Mouse (Mus musculus) hindbrain, embryonic 13.5 days (tissue): ENCODE measurements at regions not wholly inside any gene's neighbourhood (a gene's known extent, or its start where the extent isn't known, plus 50 kb on each side); places are given as distances from the start of the nearest gene placed in this dataset.

ENCODE experiments used
- ATAC-seq: fragments of 200-750 bp; cut with Nextera tagmentation; 2 replicates; pipeline ENCODE4 v1.8.0; 2017; ENCODE audit warnings: moderate TSS enrichment; ENCODE audit not compliant: low FRiP score
- H3K27ac ChIP-seq: fragments of 300-500 bp; sonication (generic); 2 replicates; pipeline ENCODE4 v1.5.1; 2015; ENCODE audit warnings: inconsistent platforms, mild to moderate bottlenecking, moderate library complexity
- H3K27me3 ChIP-seq: fragments of 300-500 bp; sonication (generic); 2 replicates; pipeline ENCODE4 v1.6.1; 2015; ENCODE audit warnings: mild to moderate bottlenecking, inconsistent platforms
- H3K36me3 ChIP-seq: fragments of 300-500 bp; sonication (generic); 2 replicates; pipeline ENCODE4 v1.6.1; 2015; ENCODE audit warnings: mild to moderate bottlenecking, inconsistent platforms
- H3K4me1 ChIP-seq: fragments of 300-500 bp; sonication (generic); replicated peaks from 2 replicates; pipeline ENCODE4 v1.6.1; 2015; ENCODE audit warnings: inconsistent platforms
- H3K4me2 ChIP-seq: fragments of 300-500 bp; sonication (generic); 2 replicates; pipeline ENCODE4 v1.6.1; 2015; ENCODE audit warnings: inconsistent platforms, mild to moderate bottlenecking, moderate library complexity
- H3K4me3 ChIP-seq: fragments of 300-500 bp; sonication (generic); 2 replicates; pipeline ENCODE4 v1.5.1; 2015; ENCODE audit warnings: mild to moderate bottlenecking, inconsistent platforms
- H3K9ac ChIP-seq: fragments of 300-500 bp; sonication (generic); 2 replicates; pipeline ENCODE4 v1.6.1; 2015; ENCODE audit warnings: mild to moderate bottlenecking, inconsistent platforms
- H3K9me3 ChIP-seq: fragments of 300-500 bp; sonication (generic); 2 replicates; pipeline ENCODE4 v1.6.1; 2016; ENCODE audit warnings: inconsistent platforms
- WGBS: fragments of 180-500 bp; shearing (Covaris S2); methylation state at CpG from one replicate; pipeline ENCODE4 v1.1.7; 2015; 5-methylcytosine and 5-hydroxymethylcytosine counted together

DNA sequence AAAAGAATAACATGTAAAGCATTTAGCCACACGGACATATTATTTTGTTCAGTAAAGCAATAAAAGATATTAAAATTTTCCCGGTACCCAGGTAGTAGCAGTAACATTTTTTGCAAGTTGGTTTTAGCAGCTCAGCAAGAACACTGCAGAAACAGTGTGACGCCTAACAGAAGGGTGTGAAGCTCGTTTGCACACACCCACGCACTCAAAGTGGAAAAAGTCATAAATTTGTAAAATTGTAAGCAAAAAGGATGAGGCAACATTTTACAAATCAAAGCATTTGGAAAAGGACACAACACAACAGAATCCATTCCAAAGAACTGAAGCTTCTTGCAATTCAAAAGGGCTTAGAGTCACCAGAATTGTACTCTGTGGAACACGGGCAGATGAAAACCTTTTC, 1053.6 kb upstream of the Celf2 start:
- Histone ChIP-seq H3K36me3 (no peaks in the 10 kb centered on the region), H3K4me3 (no peak overlapping the region), H3K4me2 (no peak overlapping the region), H3K9ac (no peak overlapping the region), H3K27ac (no peak overlapping the region), H3K27me3 (no peaks in the 10 kb centered on the region), H3K9me3 (no peaks in the 10 kb centered on the region), H3K4me1 (no peaks in the 10 kb centered on the region)
- WGBS, result 89% methylated on average over 6 of the region's 6 CpGs
- ATAC-seq, result no peak

- no peaks in the 10 kb centered on the region for H3K9me3 ChIP-seq
- H3K27ac ChIP-seq, result no peak overlapping the region
- H3K36me3 ChIP-seq, result no peaks in the 10 kb centered on the region
- H3K4me3 ChIP-seq, result no peak overlapping the region
- H3K4me2 ChIP-seq, result no peak overlapping the region
- H3K4me1 ChIP-seq, result no peaks in the 10 kb centered on the region
- H3K9ac ChIP-seq, result no peak overlapping the region
- H3K27me3 ChIP-seq, result no peaks in the 10 kb centered on the region
- ATAC-seq, result no peak
Observed at GRCm38 (mm10) chr2:8546116-8546515, 1036.8 kb upstream of the Celf2 start.

DNA sequence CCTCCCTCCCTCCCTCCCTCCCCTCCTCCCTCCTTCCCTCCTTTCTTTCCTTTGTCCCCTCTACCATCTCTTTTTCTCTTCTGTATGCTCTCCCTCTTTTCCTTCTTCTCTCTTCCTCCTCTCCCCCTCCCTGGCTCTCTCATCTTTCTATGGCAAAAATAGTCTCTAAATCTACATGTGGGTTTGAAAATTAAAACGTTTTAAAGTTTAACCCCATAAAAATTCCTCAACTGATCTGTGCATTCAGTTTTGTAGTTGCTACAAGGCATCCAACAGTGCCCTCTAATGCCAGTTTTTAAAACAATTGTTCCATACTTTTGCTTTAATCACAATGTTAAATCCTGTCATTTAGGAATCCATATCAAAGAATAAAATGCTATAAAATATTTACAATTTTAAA, 1027.5 kb upstream of the Celf2 start:
- no peak for ATAC-seq

GRCm38 (mm10) chr2:8498466-8498865, 989.1 kb upstream of the Celf2 start:
- Histone ChIP-seq H3K9me3 (peaks cover 6% of the 10 kb centered on the region; the same call in 1 of the 2 replicates), H3K27ac (no peak overlapping the region), H3K4me2 (no peak overlapping the region), H3K9ac (no peak overlapping the region), H3K27me3 (no peaks in the 10 kb centered on the region), H3K4me1 (no peaks in the 10 kb centered on the region), H3K36me3 (no peaks in the 10 kb centered on the region), H3K4me3 (no peak overlapping the region)
- ATAC-seq, result no peak
- 6% methylated on average over 1 of the region's 1 CpGs for WGBS

More for the DNA sequence above, 1027.5 kb upstream of the Celf2 start:
- H3K27ac ChIP-seq, result no peak overlapping the region
- H3K27me3 ChIP-seq, result no peaks in the 10 kb centered on the region
- no peaks in the 10 kb centered on the region for H3K4me1 ChIP-seq
- no peaks in the 10 kb centered on the region for H3K36me3 ChIP-seq
- WGBS, result 22% methylated on average over 1 of the region's 1 CpGs
- H3K9me3 ChIP-seq, result no peaks in the 10 kb centered on the region
- H3K9ac ChIP-seq, result no peak overlapping the region
- H3K4me2 ChIP-seq, result no peak overlapping the region
- H3K4me3 ChIP-seq, result no peak overlapping the region

DNA sequence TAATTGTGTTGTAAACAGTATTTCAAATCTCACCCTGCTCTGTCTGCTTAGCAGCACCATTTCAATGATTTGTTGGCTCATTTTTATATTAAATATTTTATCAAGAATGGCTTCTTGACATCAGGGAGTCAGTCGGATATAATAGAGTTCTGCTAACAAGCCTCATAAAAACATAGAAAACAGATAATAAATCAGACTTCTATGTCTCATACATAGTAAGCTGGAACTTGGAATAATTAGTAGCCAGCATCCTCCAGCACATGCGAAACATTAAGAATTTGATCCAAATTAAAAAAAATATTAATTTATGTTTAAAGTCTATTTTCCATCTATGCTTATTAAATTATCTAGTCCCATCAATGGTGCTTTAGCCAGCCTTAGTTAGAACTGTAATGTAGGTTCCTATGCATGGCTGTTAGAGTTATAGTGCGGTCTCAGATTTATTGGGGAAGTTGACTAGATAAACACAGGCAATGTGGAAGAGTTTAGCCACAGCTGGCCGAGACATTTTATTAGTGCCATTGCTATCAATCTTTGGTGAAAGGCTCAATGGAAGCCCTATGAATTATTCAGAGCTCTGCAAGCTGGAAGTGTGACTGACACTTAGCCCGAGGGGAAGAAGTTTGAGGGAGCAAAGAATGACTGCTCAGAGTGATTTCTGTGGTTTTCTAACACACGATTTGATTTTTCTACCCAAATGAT, 968.6 kb upstream of the Celf2 start:
- Histone ChIP-seq H3K4me1 (peaks cover 13% of the 10 kb centered on the region; the same call in 1 of the 2 replicates), H3K9ac (no peak overlapping the region), H3K9me3 (no peaks in the 10 kb centered on the region), H3K27ac (no peak overlapping the region), H3K27me3 (no peaks in the 10 kb centered on the region), H3K36me3 (no peaks in the 10 kb centered on the region), H3K4me2 (no peak overlapping the region), H3K4me3 (no peak overlapping the region)
- WGBS, result 34% methylated on average over 6 of the region's 6 CpGs
- ATAC-seq, result 0 out of 2 replicates have a peak, but pooled peaks have one; percentile 61

GRCm38 (mm10) chr2:8470546-8470945, 961.2 kb upstream of the Celf2 start:
- Histone ChIP-seq H3K36me3 (no peaks in the 10 kb centered on the region), H3K27ac (no peak overlapping the region), H3K4me1 (no peaks in the 10 kb centered on the region), H3K4me2 (no peak overlapping the region), H3K27me3 (no peaks in the 10 kb centered on the region), H3K9ac (no peak overlapping the region), H3K4me3 (no peak overlapping the region), H3K9me3 (no peaks in the 10 kb centered on the region)
- WGBS, result 81% methylated on average over 1 of the region's 1 CpGs
- ATAC-seq, result no peak

DNA sequence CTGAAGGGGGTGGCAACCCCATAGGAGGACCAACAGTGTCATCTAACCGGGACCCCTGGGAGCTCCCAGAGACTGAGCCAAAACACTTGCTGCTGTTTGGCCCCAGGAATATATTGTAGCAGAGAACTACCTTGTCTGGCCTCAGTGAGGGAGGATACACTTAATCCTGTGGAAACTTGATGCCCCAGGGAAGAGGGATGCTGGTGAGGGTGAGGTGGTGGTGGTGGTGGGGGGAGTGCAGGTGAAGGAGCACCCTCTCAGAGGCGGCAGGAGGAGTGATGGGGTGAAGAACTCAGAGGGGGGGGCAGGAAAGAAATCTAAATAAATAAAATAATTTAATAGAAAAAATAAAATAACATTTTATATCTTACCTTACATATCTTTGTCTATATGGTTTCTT, 959.6 kb upstream of the Celf2 start:
- Histone ChIP-seq H3K4me1 (no peaks in the 10 kb centered on the region), H3K36me3 (no peaks in the 10 kb centered on the region), H3K4me2 (no peak overlapping the region), H3K4me3 (no peak overlapping the region), H3K27ac (no peak overlapping the region), H3K27me3 (no peaks in the 10 kb centered on the region), H3K9ac (no peak overlapping the region), H3K9me3 (no peaks in the 10 kb centered on the region)
- no peak for ATAC-seq
- 54% methylated on average over 2 of the region's 2 CpGs for WGBS

DNA sequence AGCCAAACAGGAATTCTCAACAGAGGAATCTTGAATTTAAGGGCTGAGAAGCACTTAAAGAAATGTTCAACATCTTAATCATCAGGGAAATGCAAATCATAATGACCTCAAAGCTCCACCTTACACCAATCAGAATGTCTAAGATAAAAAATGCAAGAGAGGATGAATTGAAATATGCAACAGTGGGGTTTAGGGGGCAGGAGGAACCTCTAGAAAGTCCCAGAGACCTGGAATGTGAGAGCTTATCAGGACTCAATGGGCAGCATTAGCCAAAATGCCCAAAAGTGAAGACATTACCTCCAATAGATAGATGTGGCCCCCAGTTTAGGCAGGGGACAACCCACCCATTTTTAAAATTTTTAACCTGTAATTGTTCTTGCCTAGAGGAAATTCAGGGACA, 959.0 kb upstream of the Celf2 start:
- Histone ChIP-seq H3K4me2 (no peak overlapping the region), H3K27me3 (no peaks in the 10 kb centered on the region), H3K9me3 (no peaks in the 10 kb centered on the region), H3K27ac (no peak overlapping the region), H3K36me3 (no peaks in the 10 kb centered on the region), H3K9ac (no peak overlapping the region), H3K4me3 (no peak overlapping the region), H3K4me1 (no peaks in the 10 kb centered on the region)
- no peak for ATAC-seq

DNA sequence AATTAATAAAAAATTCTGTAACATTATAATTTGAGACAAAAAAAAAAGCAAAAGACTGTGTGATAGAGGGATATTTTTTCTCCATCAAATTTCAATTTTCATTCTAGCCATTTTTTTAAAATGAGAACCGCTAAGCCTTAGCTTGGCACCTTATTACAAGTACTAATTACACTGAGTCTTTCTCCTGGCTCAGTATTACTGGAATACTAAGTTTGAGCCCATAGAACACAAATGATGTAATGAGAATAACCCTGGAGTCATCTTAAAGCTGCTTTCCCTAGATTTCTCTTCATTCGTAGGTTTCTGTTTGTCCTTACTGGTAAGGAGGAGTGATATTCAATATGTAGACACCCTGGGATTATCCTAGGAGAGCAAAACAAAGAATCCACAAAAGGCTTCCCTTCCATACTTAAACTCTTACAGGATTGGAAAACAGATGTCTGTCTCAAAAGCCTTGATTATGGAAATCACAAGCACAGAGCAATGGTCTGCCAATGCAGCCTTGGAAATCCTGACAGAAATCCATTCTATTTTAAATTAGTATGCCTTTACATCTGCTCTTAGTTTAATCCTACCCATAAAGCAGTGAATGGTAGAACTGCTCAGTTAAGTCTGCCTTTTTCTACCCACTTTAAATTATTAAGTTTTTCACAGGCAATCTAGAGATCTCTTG, 958.3 kb upstream of the Celf2 start:
- Histone ChIP-seq H3K4me3 (no peak overlapping the region), H3K27ac (no peak overlapping the region), H3K4me2 (no peak overlapping the region), H3K9me3 (no peaks in the 10 kb centered on the region), H3K9ac (no peak overlapping the region), H3K4me1 (no peaks in the 10 kb centered on the region), H3K27me3 (no peaks in the 10 kb centered on the region), H3K36me3 (no peaks in the 10 kb centered on the region)
- ATAC-seq, result no peak
- WGBS, result 64% methylated on average over 2 of the region's 2 CpGs

- Histone ChIP-seq H3K36me3 (no peaks in the 10 kb centered on the region), H3K27ac (no peak overlapping the region), H3K4me2 (no peak overlapping the region), H3K9ac (no peak overlapping the region), H3K4me1 (peaks cover 5% of the 10 kb centered on the region; the same call in 1 of the 2 replicates), H3K4me3 (no peak overlapping the region), H3K9me3 (no peaks in the 10 kb centered on the region), H3K27me3 (no peaks in the 10 kb centered on the region)
- 39% methylated on average over 3 of the region's 3 CpGs for WGBS
- ATAC-seq, result no peak
Observed at GRCm38 (mm10) chr2:8452566-8453243, 943.3 kb upstream of the Celf2 start.

- Histone ChIP-seq H3K4me2 (no peak overlapping the region), H3K9me3 (no peaks in the 10 kb centered on the region), H3K4me1 (no peaks in the 10 kb centered on the region), H3K27ac (no peak overlapping the region), H3K9ac (no peak overlapping the region), H3K4me3 (no peak overlapping the region), H3K27me3 (no peaks in the 10 kb centered on the region), H3K36me3 (no peaks in the 10 kb centered on the region)
- ATAC-seq, result no peak
- WGBS, result 85% methylated on average over 1 of the region's 1 CpGs
Observed at GRCm38 (mm10) chr2:8441230-8441629, 931.9 kb upstream of the Celf2 start.

GRCm38 (mm10) chr2:8429652-8430343, 920.4 kb upstream of the Celf2 start:
- Histone ChIP-seq H3K4me3 (no peak overlapping the region), H3K27ac (no peak overlapping the region), H3K4me1 (no peaks in the 10 kb centered on the region), H3K27me3 (no peaks in the 10 kb centered on the region), H3K9me3 (no peaks in the 10 kb centered on the region), H3K36me3 (no peaks in the 10 kb centered on the region), H3K9ac (no peak overlapping the region), H3K4me2 (no peak overlapping the region)
- ATAC-seq, result no peak
- 85% methylated on average over 5 of the region's 5 CpGs for WGBS
